Mouse (Mus musculus): ENCODE measurements around the gene Galns. TPM values are rescaled to one million over a fixed set of nuclear protein-coding genes. Genes with fewer than 3 reads are reported as not detected.
A peak's percentile ranks its signal among the peaks of the same experiment; 100 is the strongest.

Galns gene
- polyA plus RNA-seq, 1 experiment from 2014 or later: 8.0 TPM

DNA sequence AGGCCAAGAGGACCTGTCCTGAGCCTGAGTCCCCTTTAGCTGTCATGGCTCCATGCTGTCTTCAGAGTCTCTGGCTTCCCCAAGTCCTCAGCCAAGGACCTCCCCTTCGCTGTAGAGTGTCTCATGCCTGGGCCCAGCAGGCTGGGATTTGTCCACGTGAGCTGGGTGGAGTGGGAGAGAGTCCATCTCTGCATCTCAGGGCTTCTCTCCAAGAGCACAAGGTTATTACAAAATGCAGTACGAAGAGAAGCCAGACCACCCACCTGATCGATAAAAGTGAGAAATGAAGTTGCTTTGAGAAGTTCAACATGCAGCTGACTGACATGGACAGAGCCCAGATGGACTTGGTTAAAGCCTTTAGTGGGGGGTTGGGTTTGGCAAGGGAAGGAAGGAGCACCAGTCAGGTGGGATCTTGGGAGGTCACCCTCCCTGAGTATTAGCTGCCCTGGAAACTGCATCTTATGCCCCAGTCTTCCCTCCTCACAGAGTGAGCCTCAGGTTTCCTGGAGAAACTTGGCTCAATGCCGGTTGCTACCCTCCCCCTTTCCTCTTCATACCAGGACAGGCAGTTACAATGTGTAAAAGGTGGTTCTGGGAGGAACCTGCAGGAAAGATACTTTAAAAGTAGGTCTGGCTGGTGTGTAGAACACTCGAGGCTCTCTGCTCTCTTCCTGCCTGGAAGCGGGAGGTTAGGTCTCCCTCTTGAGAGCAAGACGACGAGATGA lies 5.1 kb upstream of the Galns start:
- 58% methylated on average over 9 of the region's 9 CpGs for WGBS
- Histone ChIP-seq H3K9ac (no peak overlapping the region), H3K27me3 (no peaks in the 10 kb centered on the region), H3K9me3 (replicated peaks) (no peaks in the 10 kb centered on the region), H3K27ac (no peak overlapping the region), H3K36me3 (0 out of 2 replicates have a peak, but pooled peaks cover 3% of the 10 kb centered on the region), H3K4me3 (no peak overlapping the region), H3K4me2 (no peak overlapping the region), H3K4me1 (replicated peaks) (peaks cover 24% of the 10 kb centered on the region)
- no peak for ATAC-seq (replicated peaks; ENCODE audit: insufficient number of reproducible peaks, insufficient read depth, low FRiP score, low read depth)

- WGBS: 2% methylated on average over 20 of the region's 20 CpGs
- Histone ChIP-seq H3K36me3 (0 out of 2 replicates have a peak, but pooled peaks cover 3% of the 10 kb centered on the region), H3K4me3 (peak overlapping the region; percentile 84), H3K27ac (peak overlapping the region; percentile 83), H3K9me3 (replicated peaks) (no peaks in the 10 kb centered on the region), H3K4me2 (peak overlapping the region; percentile 96), H3K27me3 (no peaks in the 10 kb centered on the region), H3K4me1 (replicated peaks) (peaks cover 23% of the 10 kb centered on the region), H3K9ac (peak overlapping the region; percentile 74)
- ATAC-seq (replicated peaks; ENCODE audit: insufficient number of reproducible peaks, insufficient read depth, low FRiP score, low read depth): no peak; the same call in 1 of the 2 replicates
Measured at GRCm38 (mm10) chr8:122610612-122611277, 518 bp downstream of the Galns start.

DNA sequence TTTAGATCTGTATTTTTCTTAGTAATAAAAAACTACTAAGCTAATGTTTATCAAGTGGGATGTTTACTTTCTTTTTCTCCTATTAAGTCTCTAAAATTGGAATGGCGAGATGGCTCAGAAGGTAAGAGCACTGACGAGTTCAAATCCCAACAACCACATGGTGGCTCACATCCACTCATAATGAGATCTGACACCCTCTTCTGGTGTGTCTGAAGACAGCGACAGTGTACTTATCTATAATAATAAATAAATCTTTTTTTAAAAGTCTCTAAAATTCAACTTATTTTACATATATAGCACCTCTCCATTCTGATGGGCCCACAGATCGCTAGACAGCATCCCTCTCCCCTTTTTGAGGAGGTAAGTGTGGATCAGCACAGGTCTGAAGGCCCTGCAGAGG lies 1.1 kb downstream of the Galns start:
- no peak for ATAC-seq (replicated peaks; ENCODE audit: insufficient number of reproducible peaks, insufficient read depth, low FRiP score, low read depth)
- H3K4me1 ChIP-seq (replicated peaks): peaks cover 26% of the 10 kb centered on the region
- no peak overlapping the region for H3K9ac ChIP-seq
- H3K27ac ChIP-seq: peak overlapping the region; percentile 4; the same call in 1 of the 2 replicates
- H3K4me3 ChIP-seq: no peak overlapping the region
- 0 out of 2 replicates have a peak, but pooled peaks cover 3% of the 10 kb centered on the region for H3K36me3 ChIP-seq
- peak overlapping the region; percentile 96 for H3K4me2 ChIP-seq
- no peaks in the 10 kb centered on the region for H3K27me3 ChIP-seq
- no peaks in the 10 kb centered on the region for H3K9me3 ChIP-seq (replicated peaks)
- 57% methylated on average over 4 of the region's 4 CpGs for WGBS

DNA sequence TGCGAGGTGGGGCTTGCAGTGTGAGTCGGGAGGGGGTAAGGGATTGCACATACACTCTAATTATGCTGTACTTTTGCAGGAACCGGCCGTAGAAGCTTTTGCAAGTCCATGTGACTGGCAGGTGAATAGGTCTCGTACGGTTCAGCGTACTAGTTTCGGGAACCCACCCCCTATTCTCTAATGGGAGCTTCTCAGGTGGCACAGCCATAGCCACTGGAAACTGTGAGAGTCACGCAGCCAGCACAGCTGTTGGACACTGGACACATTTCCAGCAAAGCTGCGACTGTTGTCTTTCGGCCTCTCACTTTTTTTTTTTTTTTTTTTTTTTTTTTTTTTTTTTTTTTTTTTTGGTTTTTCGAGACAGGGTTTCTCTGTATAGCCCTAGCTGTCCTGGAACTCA lies 4.5 kb downstream of the Galns start:
- ATAC-seq (replicated peaks; ENCODE audit: insufficient number of reproducible peaks, insufficient read depth, low FRiP score, low read depth): no peak
- Histone ChIP-seq H3K27ac (no peak overlapping the region), H3K4me2 (no peak overlapping the region), H3K4me1 (replicated peaks) (peaks cover 24% of the 10 kb centered on the region), H3K36me3 (no peaks in the 10 kb centered on the region), H3K27me3 (no peaks in the 10 kb centered on the region), H3K9ac (no peak overlapping the region), H3K4me3 (no peak overlapping the region), H3K9me3 (replicated peaks) (no peaks in the 10 kb centered on the region)
- 86% methylated on average over 11 of the region's 12 CpGs for WGBS

DNA sequence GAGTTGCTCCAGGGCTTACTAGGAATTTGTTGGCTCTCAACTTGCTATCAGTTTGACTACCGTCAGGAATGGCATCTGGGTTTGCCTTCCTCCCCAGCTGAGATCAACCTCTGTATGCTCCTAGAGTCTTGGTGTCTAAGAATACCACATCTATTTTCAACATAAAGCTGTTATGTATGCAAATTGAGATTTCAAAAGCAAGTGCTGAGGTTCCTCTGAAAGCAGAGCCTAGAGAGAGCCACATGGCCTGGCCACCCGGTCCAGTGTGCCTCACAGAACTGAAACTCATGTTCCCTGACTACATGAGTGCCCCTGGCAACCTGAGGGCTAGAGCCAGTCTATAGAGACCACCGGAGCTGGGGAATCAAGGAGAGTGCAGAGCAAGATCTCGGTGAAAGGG lies 5.9 kb downstream of the Galns start:
- H3K4me3 ChIP-seq: no peak overlapping the region
- H3K9ac ChIP-seq: no peak overlapping the region
- peaks cover 17% of the 10 kb centered on the region for H3K4me1 ChIP-seq (replicated peaks)
- no peaks in the 10 kb centered on the region for H3K27me3 ChIP-seq
- 54% methylated on average over 4 of the region's 4 CpGs for WGBS
- H3K9me3 ChIP-seq (replicated peaks): no peaks in the 10 kb centered on the region
- ATAC-seq (replicated peaks; ENCODE audit: insufficient number of reproducible peaks, insufficient read depth, low FRiP score, low read depth): no peak
- H3K4me2 ChIP-seq: peak overlapping the region; percentile 21; the same call in 1 of the 2 replicates
- no peaks in the 10 kb centered on the region for H3K36me3 ChIP-seq
- H3K27ac ChIP-seq: peak overlapping the region; percentile 47; the same call in 1 of the 2 replicates

GRCm38 (mm10) chr8:122604640-122605039 lies 6.6 kb downstream of the Galns start:
- no peaks in the 10 kb centered on the region for H3K27me3 ChIP-seq
- no peak overlapping the region for H3K9ac ChIP-seq
- no peak for ATAC-seq (replicated peaks; ENCODE audit: insufficient number of reproducible peaks, insufficient read depth, low FRiP score, low read depth)
- no peaks in the 10 kb centered on the region for H3K36me3 ChIP-seq
- WGBS: 38% methylated on average over 1 of the region's 1 CpGs
- H3K27ac ChIP-seq: peak overlapping the region; percentile 47; the same call in 1 of the 2 replicates
- peaks cover 12% of the 10 kb centered on the region for H3K4me1 ChIP-seq (replicated peaks)
- H3K9me3 ChIP-seq (replicated peaks): no peaks in the 10 kb centered on the region
- no peak overlapping the region for H3K4me3 ChIP-seq
- H3K4me2 ChIP-seq: 0 out of 2 replicates have a peak overlapping the region, but pooled peaks have one; percentile 21

DNA sequence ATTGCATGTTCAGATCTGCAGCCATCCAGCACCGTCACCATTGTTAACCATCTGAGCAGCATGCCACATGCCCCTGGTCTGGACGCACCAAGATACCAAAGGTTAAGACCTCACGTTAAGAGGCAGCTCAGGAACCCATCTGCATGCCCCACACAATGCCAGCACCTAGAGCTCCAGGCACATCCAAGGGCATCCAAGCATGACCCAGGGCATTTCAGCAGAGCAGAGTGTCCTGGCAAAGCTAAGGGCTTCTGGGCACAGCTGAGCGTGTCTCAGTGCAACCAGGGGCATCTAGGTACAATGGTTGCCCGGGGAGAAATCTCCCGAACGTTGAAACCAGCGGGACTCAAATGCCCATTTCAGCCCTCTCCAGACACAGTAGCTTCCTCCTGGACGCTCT lies 10.6 kb downstream of the Galns start:
- WGBS: 90% methylated on average over 9 of the region's 9 CpGs

GRCm38 (mm10) chr8:122596031-122596430 lies 15.2 kb downstream of the Galns start:
- Histone ChIP-seq H3K9me3 (replicated peaks) (no peaks in the 10 kb centered on the region), H3K4me1 (replicated peaks) (no peaks in the 10 kb centered on the region), H3K27ac (no peak overlapping the region), H3K4me2 (no peak overlapping the region), H3K9ac (no peak overlapping the region), H3K36me3 (no peaks in the 10 kb centered on the region), H3K27me3 (no peaks in the 10 kb centered on the region), H3K4me3 (no peak overlapping the region)
- no peak for ATAC-seq (replicated peaks; ENCODE audit: insufficient number of reproducible peaks, insufficient read depth, low FRiP score, low read depth)
- 54% methylated on average over 4 of the region's 4 CpGs for WGBS

More for the DNA sequence above, 10.6 kb downstream of the Galns start:
- Histone ChIP-seq H3K4me3 (no peak overlapping the region), H3K9ac (no peak overlapping the region), H3K4me1 (replicated peaks) (peaks cover 12% of the 10 kb centered on the region), H3K36me3 (no peaks in the 10 kb centered on the region), H3K27ac (no peak overlapping the region), H3K9me3 (replicated peaks) (no peaks in the 10 kb centered on the region), H3K4me2 (no peak overlapping the region), H3K27me3 (no peaks in the 10 kb centered on the region)
- ATAC-seq (replicated peaks; ENCODE audit: insufficient number of reproducible peaks, insufficient read depth, low FRiP score, low read depth): no peak

DNA sequence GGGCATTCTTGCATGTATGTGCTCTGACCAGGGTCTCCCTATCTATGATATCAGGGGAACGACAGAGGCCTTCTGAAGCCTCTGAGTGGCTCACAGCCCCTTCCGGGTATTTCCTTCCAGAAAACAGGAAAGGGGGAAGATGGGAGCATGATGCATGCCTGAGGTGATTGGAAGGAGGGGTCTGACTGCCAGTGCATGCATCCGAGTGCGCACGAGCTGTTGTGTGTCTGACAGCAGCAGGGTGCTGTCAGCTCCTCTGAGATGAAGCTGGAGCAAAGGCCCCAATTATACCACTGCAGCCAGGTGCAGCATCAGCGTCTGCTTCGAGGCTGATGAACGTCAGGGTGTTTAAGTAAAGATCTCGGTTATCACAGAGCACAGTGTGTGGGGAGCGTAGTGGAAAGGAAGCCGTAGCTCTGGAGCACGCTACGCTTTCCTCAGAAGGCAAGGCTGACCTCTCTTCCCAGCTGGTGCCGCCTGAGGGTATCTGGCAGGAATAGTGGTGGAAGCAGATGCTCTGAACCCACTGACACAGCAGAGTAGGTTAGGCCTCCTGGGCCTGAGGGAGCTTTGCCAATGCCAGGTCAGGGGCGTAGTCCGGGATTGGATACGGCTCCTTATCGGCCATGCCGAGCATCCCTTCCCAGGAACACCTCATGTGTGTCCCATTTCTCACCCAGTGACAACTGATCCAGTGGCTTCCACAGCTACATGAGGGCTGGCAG lies 17.3 kb downstream of the Galns start:
- Histone ChIP-seq H3K27ac (no peak overlapping the region), H3K4me2 (no peak overlapping the region), H3K9me3 (replicated peaks) (no peaks in the 10 kb centered on the region), H3K4me1 (replicated peaks) (no peaks in the 10 kb centered on the region), H3K9ac (no peak overlapping the region), H3K4me3 (no peak overlapping the region), H3K27me3 (no peaks in the 10 kb centered on the region), H3K36me3 (no peaks in the 10 kb centered on the region)
- WGBS: 73% methylated on average over 19 of the region's 19 CpGs
- ATAC-seq (replicated peaks; ENCODE audit: insufficient number of reproducible peaks, insufficient read depth, low FRiP score, low read depth): no peak

DNA sequence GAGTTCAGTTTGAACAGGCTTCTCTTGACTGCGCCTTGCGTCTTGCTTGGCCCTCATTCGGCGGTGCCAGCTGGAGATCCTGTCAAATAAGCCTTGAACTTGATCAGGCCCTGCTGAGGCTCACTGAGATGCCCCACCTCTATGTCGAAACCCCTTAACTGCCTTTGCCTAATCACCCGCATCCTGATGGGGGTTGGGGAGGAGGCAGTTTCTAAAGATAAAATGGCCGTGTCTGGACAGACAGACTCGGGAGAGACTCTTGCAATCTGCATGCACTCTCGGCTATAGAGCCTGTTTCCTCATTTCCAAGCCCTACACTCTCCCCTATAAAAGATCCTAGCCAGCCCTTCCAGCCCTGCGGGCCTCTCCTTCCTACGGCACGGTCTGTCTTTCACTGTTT lies 18.0 kb downstream of the Galns start:
- no peak for ATAC-seq (replicated peaks; ENCODE audit: insufficient number of reproducible peaks, insufficient read depth, low FRiP score, low read depth)
- Histone ChIP-seq H3K36me3 (no peaks in the 10 kb centered on the region), H3K27ac (no peak overlapping the region), H3K4me1 (replicated peaks) (no peaks in the 10 kb centered on the region), H3K27me3 (no peaks in the 10 kb centered on the region), H3K9ac (no peak overlapping the region), H3K4me3 (no peak overlapping the region), H3K4me2 (no peak overlapping the region), H3K9me3 (replicated peaks) (no peaks in the 10 kb centered on the region)
- 58% methylated on average over 12 of the region's 12 CpGs for WGBS

- Histone ChIP-seq H3K27ac (no peak overlapping the region), H3K4me3 (no peak overlapping the region), H3K4me2 (no peak overlapping the region), H3K36me3 (no peaks in the 10 kb centered on the region), H3K4me1 (replicated peaks) (no peaks in the 10 kb centered on the region), H3K9ac (no peak overlapping the region), H3K9me3 (replicated peaks) (no peaks in the 10 kb centered on the region), H3K27me3 (no peaks in the 10 kb centered on the region)
- WGBS: 82% methylated on average over 10 of the region's 10 CpGs
- ATAC-seq (replicated peaks; ENCODE audit: insufficient number of reproducible peaks, insufficient read depth, low FRiP score, low read depth): no peak
Measured at GRCm38 (mm10) chr8:122586749-122587148, 24.5 kb downstream of the Galns start.
